Mouse (Mus musculus) liver, adult 2 months (tissue): Measurements from ENCODE around the gene 6430628N08Rik. TPM values are rescaled to one million over a fixed set of nuclear protein-coding genes. Genes with fewer than 3 reads are reported as not detected.

ENCODE experiments used
- DNase-seq: peaks from one replicate; pipeline ENCODE4 v3.0.0-alpha.2; 2011; ENCODE audit warnings: low read depth, low spot score; ENCODE audit errors: extremely low read depth
- H3K27ac ChIP-seq: fragments of 200-500 bp; replicated peaks from 2 replicates; pipeline ENCODE4 v1.5.1; 2012; ENCODE audit warnings: low read depth, mild to moderate bottlenecking, control low read depth, inconsistent platforms, low read length; ENCODE audit not compliant: insufficient read depth
- H3K27me3 ChIP-seq: fragments of 200-500 bp; 2 replicates; pipeline ENCODE4 v1.6.1; 2012; ENCODE audit warnings: mild to moderate bottlenecking, moderate library complexity, low read length, inconsistent platforms; ENCODE audit not compliant: control insufficient read depth, insufficient read depth
- H3K36me3 ChIP-seq: fragments of 200-500 bp; 2 replicates; pipeline ENCODE4 v1.6.1; 2012; ENCODE audit warnings: low read length, inconsistent platforms; ENCODE audit not compliant: control insufficient read depth, insufficient read depth
- H3K4me1 ChIP-seq: fragments of 200-500 bp; 2 replicates; pipeline ENCODE4 v1.6.1; 2011; ENCODE audit warnings: low read length; ENCODE audit not compliant: control insufficient read depth, insufficient read depth
- H3K4me3 ChIP-seq: fragments of 200-500 bp; 2 replicates; pipeline ENCODE4 v1.5.1; 2011; ENCODE audit warnings: low read depth, mild to moderate bottlenecking, control low read depth, low read length, moderate library complexity; ENCODE audit not compliant: insufficient read depth
- H3K79me2 ChIP-seq: fragments of 200-500 bp; 2 replicates; pipeline ENCODE4 v1.6.1; 2012; ENCODE audit warnings: inconsistent platforms, mild to moderate bottlenecking, low read length, moderate library complexity; ENCODE audit not compliant: control insufficient read depth, insufficient read depth
- H3K9ac ChIP-seq: fragments of 200-500 bp; 2 replicates; pipeline ENCODE4 v1.6.1; 2012; ENCODE audit warnings: low read depth, mild to moderate bottlenecking, control low read depth, inconsistent platforms, low read length
- CTCF ChIP-seq: fragments of 200-500 bp; IDR thresholded peaks from 2 replicates; pipeline ENCODE4 v1.5.1; 2011; ENCODE audit warnings: low read depth, low read length, control low read depth
- POLR2A ChIP-seq: fragments of 200-500 bp; IDR thresholded peaks from 2 replicates; pipeline ENCODE4 v1.6.1; 2011; ENCODE audit warnings: low read length, control low read depth; ENCODE audit not compliant: insufficient read depth; ENCODE audit errors: extremely low read depth
- WGBS: fragments of 180-500 bp; shearing (Covaris S2); methylation state at CpG from one replicate; pipeline ENCODE4 v1.1.7; 2018; 5-methylcytosine and 5-hydroxymethylcytosine counted together
- polyA plus RNA-seq: library from polyadenylated mRNA; depleted of rRNA; stranded (reverse); fragments of >200 nt; gene quantifications from 2 replicates; pipeline ENCODE4 v1.2.3, GENCODE M21; 2012; rRNA removed
- total RNA-seq: library from RNA; depleted of rRNA; stranded (reverse); fragments of >200 nt; gene quantifications from 2 replicates; pipeline ENCODE4 v1.2.3, GENCODE M21; 2014; rRNA removed

The 6430628N08Rik gene
- total and polyA plus RNA-seq, 2 experiments = not detected

DNA sequence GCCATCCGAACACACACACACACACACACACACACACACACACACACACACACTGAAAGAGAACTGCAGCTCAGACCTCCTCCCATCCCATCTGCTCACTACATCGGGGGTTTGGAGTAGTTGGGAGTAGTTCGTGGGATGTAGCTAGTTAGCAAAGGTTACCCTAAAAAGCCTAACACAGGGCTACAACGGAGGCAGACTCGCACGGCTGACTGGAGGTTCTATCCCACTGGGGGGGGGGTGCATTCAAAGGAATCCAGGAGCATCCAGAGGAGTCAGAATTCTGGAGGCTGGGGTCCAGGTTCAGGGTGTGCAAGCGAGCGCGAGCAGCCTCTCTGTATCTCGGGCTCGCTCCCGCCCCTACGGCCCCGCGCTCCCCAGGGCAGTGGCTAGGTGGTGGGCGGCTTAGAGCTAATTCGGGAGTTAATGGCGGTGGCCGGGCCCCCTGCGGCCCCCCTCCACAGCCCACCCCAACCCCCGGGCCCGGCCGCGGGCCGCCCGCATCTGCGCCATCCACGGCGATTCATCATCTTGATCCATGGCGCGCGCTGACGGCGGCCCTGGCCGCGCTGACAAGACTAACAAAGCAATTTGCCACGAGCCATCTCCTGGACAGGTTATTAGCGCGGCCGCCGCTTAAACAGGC is 53.3 kb downstream of the 6430628N08Rik start:
- H3K4me1 ChIP-seq = no peaks in the 10 kb centered on the region
- no peaks in the 10 kb centered on the region for H3K36me3 ChIP-seq
- H3K79me2 ChIP-seq = no peaks in the 10 kb centered on the region
- H3K27ac ChIP-seq = no peak overlapping the region
- 5% methylated on average over 41 of the region's 41 CpGs for WGBS
- H3K9ac ChIP-seq = no peak overlapping the region
- TF ChIP-seq CTCF = no peak
- no peak for TF ChIP-seq POLR2A
- DNase-seq = no peak
- H3K4me3 ChIP-seq = no peak overlapping the region
- H3K27me3 ChIP-seq = peaks cover 33% of the 10 kb centered on the region

Other genes starting within 250 kb of the 6430628N08Rik start
- gene Cyp4b1, start 242.9 kb upstream of the 6430628N08Rik start, total RNA-seq = 34.9 and 38.7 TPM in 2 replicates
- gene Cyp4b1, start 242.9 kb upstream of the 6430628N08Rik start, polyA plus RNA-seq = 17.5 and 24.3 TPM in 2 replicates
- 10.7 TPM in 2 replicates for gene Efcab14, start 152.9 kb upstream of the 6430628N08Rik start, total RNA-seq
- 8.0 and 9.7 TPM in 2 replicates for gene Efcab14, start 152.9 kb upstream of the 6430628N08Rik start, polyA plus RNA-seq
- not detected in 2 replicates for gene Tex38, start 109.6 kb upstream of the 6430628N08Rik start, total RNA-seq
- 0.23 TPM in 1 of 2 replicates, not detected in the other for gene Tex38, start 109.6 kb upstream of the 6430628N08Rik start, polyA plus RNA-seq
- gene Atpaf1, start 105.9 kb upstream of the 6430628N08Rik start, total RNA-seq = 13.4 and 16.5 TPM in 2 replicates
- 23.4 and 25.4 TPM in 2 replicates for gene Atpaf1, start 105.9 kb upstream of the 6430628N08Rik start, polyA plus RNA-seq
- 8.4 and 12.5 TPM in 2 replicates for gene Mob3c, start 62.6 kb upstream of the 6430628N08Rik start, total RNA-seq
- gene Mob3c, start 62.6 kb upstream of the 6430628N08Rik start, polyA plus RNA-seq = 22.6 and 24.4 TPM in 2 replicates
- gene Mknk1, start 51.5 kb upstream of the 6430628N08Rik start, total RNA-seq = 11.3 and 14.0 TPM in 2 replicates
- 15.5 and 22.7 TPM in 2 replicates for gene Mknk1, start 51.5 kb upstream of the 6430628N08Rik start, polyA plus RNA-seq
- not detected in 2 replicates for gene Kncn, start 6.3 kb upstream of the 6430628N08Rik start, total RNA-seq
- not detected in 2 replicates for gene Kncn, start 6.3 kb upstream of the 6430628N08Rik start, polyA plus RNA-seq
- not detected in 2 replicates for gene Dmbx1, start 49.3 kb downstream of the 6430628N08Rik start, total RNA-seq
- not detected in 2 replicates for gene Dmbx1, start 49.3 kb downstream of the 6430628N08Rik start, polyA plus RNA-seq
- 55.9 and 71.4 TPM in 2 replicates for gene Faah, start 127.3 kb downstream of the 6430628N08Rik start, total RNA-seq
- gene Faah, start 127.3 kb downstream of the 6430628N08Rik start, polyA plus RNA-seq = 120 and 125 TPM in 2 replicates
- 14.5 and 15.0 TPM in 2 replicates for gene Nsun4, start 163.2 kb downstream of the 6430628N08Rik start, total RNA-seq
- 8.9 and 11.8 TPM in 2 replicates for gene Nsun4, start 163.2 kb downstream of the 6430628N08Rik start, polyA plus RNA-seq
- gene Uqcrh, start 184.4 kb downstream of the 6430628N08Rik start, total RNA-seq = 528 and 609 TPM in 2 replicates
- 158 and 193 TPM in 2 replicates for gene Uqcrh, start 184.4 kb downstream of the 6430628N08Rik start, polyA plus RNA-seq
- gene Lrrc41, start 184.6 kb downstream of the 6430628N08Rik start, total RNA-seq = 18.5 and 25.2 TPM in 2 replicates
- 36.5 and 45.8 TPM in 2 replicates for gene Lrrc41, start 184.6 kb downstream of the 6430628N08Rik start, polyA plus RNA-seq
- gene Rad54l, start 233.0 kb downstream of the 6430628N08Rik start, total RNA-seq = 0.18 and 0.40 TPM in 2 replicates
- 0.06 and 0.11 TPM in 2 replicates for gene Rad54l, start 233.0 kb downstream of the 6430628N08Rik start, polyA plus RNA-seq
- gene Pomgnt1, start 233.2 kb downstream of the 6430628N08Rik start, total RNA-seq = 14.7 and 15.4 TPM in 2 replicates
- 15.2 and 19.1 TPM in 2 replicates for gene Pomgnt1, start 233.2 kb downstream of the 6430628N08Rik start, polyA plus RNA-seq